ENCODE assay signal across 36 mouse cellular contexts in the genomic region with DNA sequence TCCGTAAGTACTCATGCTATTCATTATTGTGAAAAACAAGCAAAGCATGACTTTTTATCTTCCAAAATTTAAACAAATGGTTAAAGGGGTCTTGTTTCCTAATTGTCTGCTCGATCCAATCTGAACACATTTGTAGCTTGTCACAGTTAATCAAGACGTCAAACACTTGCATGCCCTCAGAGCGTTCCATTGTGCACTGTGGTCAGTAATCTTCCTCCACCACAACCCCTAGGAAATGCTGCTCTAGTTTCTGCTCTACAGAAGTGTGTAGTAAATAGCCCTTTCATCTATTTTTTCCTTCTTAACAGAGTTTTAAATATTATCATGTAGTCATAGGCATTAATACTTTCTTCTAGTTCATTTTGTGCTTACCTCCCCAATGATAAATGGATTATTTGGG.
"Had no signal": no experiment of that assay in that cellular context is flagged by ENCODE, and none has a peak within 500 bp of the region (broad histone marks: within the 10 kb centered on the region; RNA-seq: fewer than 3 reads in every experiment).

No protein-coding gene starts in this region.

- H3K27me3 ChIP-seq: heart, embryonic 12.5 days; heart, embryonic 13.5 days; heart, embryonic 15.5 days; hindbrain, embryonic 12.5 days; hindbrain, embryonic 13.5 days; hindbrain, embryonic 15.5 days; intestine, embryonic 15.5 days; kidney, embryonic 15.5 days had no signal

- ATAC-seq: hindbrain, embryonic 16.5 days; hindbrain, postnatal 0 days; inflammation-experienced regulatory T-cells, adult 6 months; intestine, embryonic 15.5 days; intestine, embryonic 16.5 days; intestine, postnatal 0 days had no signal

- H3K9me3 ChIP-seq: heart, embryonic 10.5 days; heart, embryonic 12.5 days; heart, embryonic 13.5 days; heart, embryonic 15.5 days; hindbrain, embryonic 10.5 days; hindbrain, embryonic 12.5 days; hindbrain, embryonic 13.5 days; hindbrain, embryonic 15.5 days; intestine, embryonic 15.5 days; kidney, embryonic 15.5 days had no signal

- H3K9ac ChIP-seq: heart, embryonic 12.5 days; heart, embryonic 13.5 days; heart, embryonic 15.5 days; hindbrain, embryonic 12.5 days; hindbrain, embryonic 13.5 days; hindbrain, embryonic 14.5 days; hindbrain, embryonic 15.5 days; intestine, embryonic 15.5 days; kidney, embryonic 15.5 days had no signal

- H3K27ac ChIP-seq: heart, embryonic 10.5 days; heart, embryonic 13.5 days; heart, embryonic 15.5 days; hindbrain, embryonic 10.5 days; hindbrain, embryonic 12.5 days; hindbrain, embryonic 13.5 days; hindbrain, embryonic 14.5 days; hindbrain, embryonic 15.5 days; hindbrain, postnatal 0 days; intestine, embryonic 15.5 days; kidney, embryonic 15.5 days; kidney, postnatal 0 days; layer of hippocampus, adult 2 months; left cerebral cortex, adult 2 months had no signal

- DNase-seq: heart, postnatal 10 days; heart, postnatal 14 days; heart, postnatal 36 days; heart, postnatal 4 days; kidney, adult 11 months; kidney, adult 18-20 months; kidney, adult 2 months; kidney, adult 8-10 months; kidney, adult 9 months; kidney, postnatal 10 days; kidney, postnatal 14 days; kidney, postnatal 25 days; kidney, postnatal 36 days; kidney, postnatal 4 days; layer of hippocampus, adult 9-11 months; layer of hippocampus, postnatal 36 days had no signal

- H3K36me3 ChIP-seq: heart, embryonic 10.5 days; heart, embryonic 12.5 days; heart, embryonic 13.5 days; heart, embryonic 15.5 days; hindbrain, embryonic 10.5 days; hindbrain, embryonic 12.5 days; hindbrain, embryonic 13.5 days; hindbrain, embryonic 15.5 days; intestine, embryonic 15.5 days; kidney, embryonic 15.5 days had no signal

- H3K4me1 ChIP-seq: heart, embryonic 10.5 days; heart, embryonic 12.5 days; heart, embryonic 13.5 days; hindbrain, embryonic 10.5 days; hindbrain, embryonic 12.5 days; hindbrain, embryonic 13.5 days; hindbrain, embryonic 15.5 days; intestine, embryonic 15.5 days had no signal

- H3K4me2 ChIP-seq: heart, embryonic 11.5 days; heart, embryonic 12.5 days; heart, embryonic 13.5 days; heart, embryonic 15.5 days; hindbrain, embryonic 12.5 days; hindbrain, embryonic 13.5 days; hindbrain, embryonic 14.5 days; hindbrain, embryonic 15.5 days; intestine, embryonic 15.5 days; kidney, embryonic 15.5 days had no signal

- H3K4me3 ChIP-seq: heart, embryonic 10.5 days; heart, embryonic 12.5 days; heart, embryonic 13.5 days; heart, embryonic 15.5 days; hindbrain, embryonic 10.5 days; hindbrain, embryonic 12.5 days; hindbrain, embryonic 13.5 days; hindbrain, embryonic 15.5 days; intestine, embryonic 15.5 days; kidney, embryonic 15.5 days; layer of hippocampus, adult 2 months; left cerebral cortex, adult 2 months had no signal
